Mouse (Mus musculus): Measurements from ENCODE around the gene Nxpe3. TPM values are rescaled to one million over a fixed set of nuclear protein-coding genes. Genes with fewer than 3 reads are reported as not detected.

Gene Nxpe3
- polyA plus RNA-seq, 1 experiment from 2014 or later, result 1.3 TPM

Other genes starting within 250 kb of the Nxpe3 start
- 1.7 and 1.8 TPM in 2 replicates for gene Nfkbiz, start 56.4 kb downstream of the Nxpe3 start, polyA plus RNA-seq (2015; fragmentation: Nextera tagmentation; extraction: Ambion mirVana)
- 11.7 and 12.2 TPM in 2 replicates for gene Cep97, start 39.6 kb upstream of the Nxpe3 start, polyA plus RNA-seq (2015; fragmentation: Nextera tagmentation; extraction: Ambion mirVana)
- gene Rpl24, start 71.0 kb upstream of the Nxpe3 start, polyA plus RNA-seq (2015; fragmentation: Nextera tagmentation; extraction: Ambion mirVana), result 454 and 488 TPM in 2 replicates
- gene Zbtb11, start 78.6 kb upstream of the Nxpe3 start, polyA plus RNA-seq (2015; fragmentation: Nextera tagmentation; extraction: Ambion mirVana), result 22.1 and 23.3 TPM in 2 replicates
- 193 and 199 TPM in 2 replicates for gene Pcnp, start 134.5 kb upstream of the Nxpe3 start, polyA plus RNA-seq (2015; fragmentation: Nextera tagmentation; extraction: Ambion mirVana)
- 17.7 and 18.0 TPM in 2 replicates for gene Trmt10c, start 142.5 kb upstream of the Nxpe3 start, polyA plus RNA-seq (2015; fragmentation: Nextera tagmentation; extraction: Ambion mirVana)
- gene Senp7, start 153.1 kb upstream of the Nxpe3 start, polyA plus RNA-seq (2015; fragmentation: Nextera tagmentation; extraction: Ambion mirVana), result 45.5 and 50.4 TPM in 2 replicates

Measured in hindbrain, embryonic 15.5 days (tissue).